Mouse (Mus musculus) intestine, postnatal 0 days (tissue): Measurements from ENCODE around the gene Kdm2a. TPM values are rescaled to one million over a fixed set of nuclear protein-coding genes. Genes with fewer than 3 reads are reported as not detected.

Experiments used
- ATAC-seq: fragments of 200-750 bp; cut with Nextera tagmentation; 2 replicates; pipeline ENCODE4 v1.8.0; 2017; ENCODE audit warnings: mild to moderate bottlenecking, moderate TSS enrichment, moderate library complexity
- H3K27ac ChIP-seq: fragments of 300-500 bp; sonication (generic); 2 replicates; pipeline ENCODE4 v1.5.1; 2014; ENCODE audit warnings: mild to moderate bottlenecking, low read depth, low read length, moderate library complexity
- H3K27me3 ChIP-seq: fragments of 300-500 bp; sonication (generic); replicated peaks from 2 replicates; pipeline ENCODE4 v1.6.1; 2014; ENCODE audit warnings: low read length, mixed read lengths; ENCODE audit not compliant: control insufficient read depth, insufficient read depth
- H3K36me3 ChIP-seq: fragments of 300-500 bp; sonication (generic); 2 replicates; pipeline ENCODE4 v1.6.1; 2014; ENCODE audit warnings: mild to moderate bottlenecking, moderate library complexity; ENCODE audit not compliant: control insufficient read depth, insufficient read depth
- H3K4me1 ChIP-seq: fragments of 300-500 bp; sonication (generic); replicated peaks from 2 replicates; pipeline ENCODE4 v1.6.1; 2014; ENCODE audit warnings: antibody characterized with exemption, low read length, mixed read lengths; ENCODE audit not compliant: control insufficient read depth, insufficient read depth
- H3K4me2 ChIP-seq: fragments of 300-500 bp; sonication (generic); replicated peaks from 2 replicates; pipeline ENCODE4 v1.6.1; 2014; ENCODE audit warnings: low read depth, mild to moderate bottlenecking, moderate library complexity
- H3K4me3 ChIP-seq: fragments of 300-500 bp; sonication (generic); 2 replicates; pipeline ENCODE4 v1.5.1; 2014; ENCODE audit warnings: low read depth, low read length
- H3K9ac ChIP-seq: fragments of 300-500 bp; sonication (generic); 2 replicates; pipeline ENCODE4 v1.6.1; 2014; ENCODE audit warnings: mild to moderate bottlenecking, low read depth, low read length
- H3K9me3 ChIP-seq: fragments of 300-500 bp; sonication (generic); 2 replicates; pipeline ENCODE4 v1.6.1; 2016; ENCODE audit warnings: mixed run types; ENCODE audit not compliant: control insufficient read depth
- CTCF ChIP-seq: sonication (generic); IDR thresholded peaks from 2 replicates; pipeline ENCODE4 v1.5.1; 2016; ENCODE audit warnings: low read depth, mild to moderate bottlenecking, control low read depth, antibody characterized with exemption, moderate library complexity
- WGBS: fragments of 180-500 bp; shearing (Covaris S2); extraction: QIAGEN DNeasy Blood & Tissue Kit; methylation state at CpG from one replicate; pipeline ENCODE4 v1.1.7; 2014; 5-methylcytosine and 5-hydroxymethylcytosine counted together
- polyA plus RNA-seq: library from polyadenylated mRNA; unstranded; fragments of >200 nt; fragmentation: Nextera tagmentation; extraction: Ambion mirVana; gene quantifications from 2 replicates; pipeline ENCODE4 v1.2.1, GENCODE M21; 2015

Kdm2a gene
- polyA plus RNA-seq, 1 experiment from 2014 or later = 21.2 TPM

DNA sequence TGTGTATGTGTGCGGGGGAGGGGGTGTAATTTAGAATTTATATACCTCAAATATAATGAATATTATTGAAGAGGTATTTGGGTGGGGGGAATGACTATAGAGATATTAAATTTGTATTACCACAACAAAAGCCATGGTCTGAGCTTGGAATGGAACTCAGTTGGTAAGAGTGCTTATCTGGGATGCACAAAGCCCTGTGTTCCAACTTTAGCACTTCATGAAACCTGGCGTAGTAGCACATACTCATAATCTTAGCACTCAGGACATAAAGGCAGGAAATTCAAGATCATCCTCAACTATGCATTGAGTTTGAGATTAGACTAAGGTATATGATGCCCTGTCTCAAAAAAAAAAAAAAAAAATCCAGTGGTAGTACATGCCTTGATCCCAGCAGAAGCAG lies 6.8 kb upstream of the Kdm2a start:
- WGBS = 94% methylated on average over 2 of the region's 2 CpGs
- no peak for TF ChIP-seq CTCF
- Histone ChIP-seq H3K9ac (no peak overlapping the region), H3K9me3 (no peaks in the 10 kb centered on the region), H3K27me3 (no peaks in the 10 kb centered on the region), H3K27ac (no peak overlapping the region), H3K4me1 (no peaks in the 10 kb centered on the region), H3K36me3 (no peaks in the 10 kb centered on the region), H3K4me2 (no peak overlapping the region), H3K4me3 (no peak overlapping the region)
- no peak for ATAC-seq

DNA sequence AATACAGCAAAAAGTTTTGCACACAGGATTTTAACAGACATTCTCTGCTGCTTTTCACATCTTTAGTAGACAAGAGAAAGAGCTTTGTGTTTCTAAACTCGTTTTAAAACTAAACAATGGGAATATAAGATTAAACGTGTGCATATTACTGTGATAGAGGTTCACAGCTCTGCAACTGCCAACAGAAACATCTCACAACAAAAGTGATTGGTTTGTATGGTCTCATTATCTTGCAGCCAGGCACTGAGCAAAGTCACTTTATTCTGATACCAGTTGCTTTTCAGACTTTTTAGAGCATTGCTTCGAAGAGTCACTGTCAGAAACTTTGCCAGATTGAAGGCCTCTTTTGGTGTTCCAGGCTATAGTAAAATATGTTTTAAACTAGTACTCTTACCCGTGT lies 874 bp upstream of the Kdm2a start:
- TF ChIP-seq CTCF = no peak
- ATAC-seq = no peak
- H3K36me3 ChIP-seq = no peaks in the 10 kb centered on the region
- peaks cover 5% of the 10 kb centered on the region for H3K4me1 ChIP-seq
- no peak overlapping the region; the same call in 1 of the 2 replicates for H3K27ac ChIP-seq
- 57% methylated on average over 4 of the region's 4 CpGs for WGBS
- H3K4me2 ChIP-seq = no peak overlapping the region
- no peak overlapping the region for H3K9ac ChIP-seq
- no peaks in the 10 kb centered on the region for H3K9me3 ChIP-seq
- H3K4me3 ChIP-seq = no peak overlapping the region
- H3K27me3 ChIP-seq = no peaks in the 10 kb centered on the region

DNA sequence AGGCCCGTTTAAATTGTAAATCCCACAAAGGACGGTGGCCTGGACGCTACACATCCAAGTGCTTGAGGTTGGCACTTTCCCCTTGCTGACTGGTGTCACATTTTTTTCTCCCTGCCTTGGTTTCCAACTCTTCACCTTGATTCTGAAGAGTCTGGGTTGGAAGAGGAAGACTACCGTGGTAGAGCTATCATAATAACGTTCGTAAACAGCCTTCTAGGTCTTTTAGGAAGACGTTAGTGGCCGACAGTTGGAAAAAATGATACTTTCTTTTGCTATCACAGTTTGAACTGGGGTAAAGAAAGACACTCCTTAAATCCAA lies 504 bp upstream of the Kdm2a start:
- H3K27ac ChIP-seq = peak overlapping the region; percentile 88
- H3K4me3 ChIP-seq = peak overlapping the region; percentile 72
- peaks cover 5% of the 10 kb centered on the region for H3K4me1 ChIP-seq
- peak overlapping the region; percentile 79 for H3K9ac ChIP-seq
- 39% methylated on average over 8 of the region's 8 CpGs for WGBS
- no peaks in the 10 kb centered on the region for H3K27me3 ChIP-seq
- TF ChIP-seq CTCF = no peak
- H3K4me2 ChIP-seq = peak overlapping the region; percentile 99
- no peaks in the 10 kb centered on the region for H3K36me3 ChIP-seq
- no peak for ATAC-seq
- H3K9me3 ChIP-seq = no peaks in the 10 kb centered on the region

DNA sequence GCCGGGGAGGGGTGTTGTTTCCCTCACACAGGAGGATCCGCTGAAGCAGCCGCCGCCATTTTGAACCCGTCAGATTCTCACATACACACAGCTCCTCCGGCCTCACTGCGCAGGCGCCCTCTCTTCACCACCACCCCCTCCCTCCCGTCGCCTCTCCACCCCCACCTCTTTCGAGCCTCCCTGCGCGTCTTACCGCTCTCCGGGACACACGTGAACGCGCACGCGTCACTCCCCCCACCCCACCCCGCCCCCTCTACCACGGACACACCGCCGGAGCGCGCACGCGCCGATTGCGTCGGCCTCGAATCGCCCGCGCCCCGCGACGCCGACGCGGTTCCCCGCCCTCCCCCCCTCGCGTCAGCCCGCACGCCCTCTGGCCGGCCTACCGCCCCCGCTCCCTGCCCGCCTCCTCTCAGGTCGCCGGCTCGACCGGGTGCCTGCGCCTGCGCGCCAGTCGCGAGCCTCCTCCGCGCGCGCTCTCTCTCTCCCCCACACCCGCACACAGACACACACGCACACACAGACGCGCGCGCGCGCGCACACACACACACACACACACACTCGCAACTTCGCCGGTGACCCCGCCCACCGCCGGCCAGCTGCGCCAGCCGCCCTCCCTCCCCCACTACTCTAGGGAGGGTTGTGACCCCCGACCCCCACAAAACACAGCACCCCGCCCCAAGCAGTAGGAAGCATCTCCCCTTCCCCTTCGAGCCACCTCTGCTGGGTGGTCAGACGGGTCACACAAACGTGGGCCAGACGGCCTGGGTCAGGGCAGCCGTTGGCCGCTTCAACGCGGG lies 887 bp downstream of the Kdm2a start:
- peak overlapping the region; percentile 93 for H3K9ac ChIP-seq
- TF ChIP-seq CTCF = no peak
- no peaks in the 10 kb centered on the region for H3K27me3 ChIP-seq
- H3K9me3 ChIP-seq = no peaks in the 10 kb centered on the region
- H3K36me3 ChIP-seq = no peaks in the 10 kb centered on the region
- H3K4me3 ChIP-seq = peak overlapping the region; percentile 72
- peak; percentile 94 for ATAC-seq
- WGBS = under 1% methylated on average over 61 of the region's 90 CpGs
- peaks cover 5% of the 10 kb centered on the region for H3K4me1 ChIP-seq
- H3K27ac ChIP-seq = peak overlapping the region; percentile 88
- H3K4me2 ChIP-seq = peak overlapping the region; percentile 99

DNA sequence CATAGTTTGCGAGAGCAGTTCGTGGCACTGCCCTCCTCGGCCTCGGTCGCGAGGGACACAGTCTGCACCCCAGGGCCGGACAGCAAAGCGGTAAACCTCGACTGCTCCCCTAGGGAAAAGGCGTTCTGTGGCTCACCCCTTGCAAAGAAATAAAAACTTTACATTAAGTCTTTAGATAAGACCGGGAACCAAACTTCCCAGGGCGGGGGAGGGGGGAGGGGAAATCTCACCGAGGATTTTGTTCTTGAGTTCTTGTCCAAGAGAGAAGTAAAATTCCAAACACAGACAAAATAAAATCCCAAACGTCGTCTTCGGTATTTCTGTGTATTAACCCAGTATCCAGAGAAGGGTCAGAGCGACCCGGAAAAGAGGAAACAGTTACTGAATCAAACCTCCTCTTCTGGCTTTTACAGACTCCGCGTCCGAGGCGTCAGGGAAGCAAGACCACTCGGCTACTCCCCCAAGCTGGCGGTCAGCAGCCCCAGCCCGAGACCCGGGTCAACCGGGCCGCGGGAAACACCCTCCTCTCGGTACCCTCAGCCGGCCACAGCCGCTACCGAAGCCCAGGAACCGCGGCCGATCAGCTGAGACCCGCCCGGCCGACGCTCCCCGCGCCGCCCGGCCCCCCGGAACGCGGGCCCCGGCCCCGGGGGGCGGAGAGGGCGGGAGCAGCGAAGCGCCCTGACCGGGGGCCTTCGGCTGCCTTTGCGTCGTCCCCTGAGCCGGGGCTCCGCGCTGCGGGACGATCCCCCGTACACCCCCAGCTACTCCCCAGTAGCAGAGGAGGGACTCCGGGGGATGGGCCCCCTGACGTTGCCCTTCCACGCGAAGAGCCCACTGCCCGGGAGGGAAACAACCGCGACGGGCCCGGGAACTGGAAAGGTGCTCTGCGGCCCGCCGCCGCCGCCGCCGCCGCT lies 1.7 kb downstream of the Kdm2a start:
- TF ChIP-seq CTCF = no peak
- Histone ChIP-seq H3K9ac (peak overlapping the region; percentile 93), H3K27me3 (no peaks in the 10 kb centered on the region), H3K4me1 (peaks cover 5% of the 10 kb centered on the region), H3K4me2 (peak overlapping the region; percentile 99), H3K9me3 (no peaks in the 10 kb centered on the region), H3K36me3 (no peaks in the 10 kb centered on the region), H3K27ac (peak overlapping the region; percentile 88), H3K4me3 (peak overlapping the region; percentile 72)
- WGBS = under 1% methylated on average over 57 of the region's 80 CpGs
- ATAC-seq = peak; percentile 7

DNA sequence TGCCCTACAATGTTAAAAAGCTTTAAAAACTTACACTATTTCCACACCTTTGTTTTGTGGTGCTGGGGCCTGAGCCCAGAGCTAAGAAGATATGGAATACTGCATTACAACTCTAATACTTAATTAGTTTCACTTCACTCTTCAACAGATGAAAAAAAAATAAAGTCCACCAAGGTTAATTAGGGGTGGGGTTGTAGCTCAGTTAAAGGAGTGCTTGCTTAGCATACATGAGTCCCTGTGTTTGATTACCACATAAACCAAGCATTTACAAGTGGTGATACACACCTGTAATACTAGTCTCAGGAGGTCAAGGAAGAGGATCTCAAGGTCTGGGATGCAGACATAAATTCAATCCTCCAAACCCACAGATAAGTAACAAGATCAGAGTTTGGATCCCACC lies 10.8 kb downstream of the Kdm2a start:
- H3K27me3 ChIP-seq = no peaks in the 10 kb centered on the region
- no peak overlapping the region for H3K27ac ChIP-seq
- no peak for TF ChIP-seq CTCF
- no peaks in the 10 kb centered on the region for H3K4me1 ChIP-seq
- no peak overlapping the region for H3K4me2 ChIP-seq
- H3K36me3 ChIP-seq = peaks cover 17% of the 10 kb centered on the region; the same call in 1 of the 2 replicates
- H3K4me3 ChIP-seq = no peak overlapping the region
- no peaks in the 10 kb centered on the region for H3K9me3 ChIP-seq
- ATAC-seq = peak; percentile 80
- no peak overlapping the region for H3K9ac ChIP-seq
